Mouse (Mus musculus) limb, embryonic 12.5 days (tissue): ENCODE data around the gene Fmc1. TPM values are rescaled to one million over a fixed set of nuclear protein-coding genes. Genes with fewer than 3 reads are reported as not detected.
A peak's percentile ranks its signal among the peaks of the same experiment; 100 is the strongest.
"Not testable (repeated sequence)": the region's sequence is repeated elsewhere in the genome, so short reads cannot be mapped to it uniquely, and the experiment has no call there.

Source experiments
- ATAC-seq: fragments of 200-750 bp; cut with Nextera tagmentation; 2 replicates; pipeline ENCODE4 v1.8.0; 2017; ENCODE audit warnings: low read depth, moderate TSS enrichment; ENCODE audit not compliant: insufficient number of reproducible peaks, insufficient read depth, low FRiP score, low TSS enrichment
- H3K27ac ChIP-seq: fragments of 300-500 bp; sonication (generic); 2 replicates; pipeline ENCODE4 v1.5.1; 2016; ENCODE audit warnings: mild to moderate bottlenecking, moderate library complexity
- H3K27me3 ChIP-seq: fragments of 300-500 bp; sonication (generic); 2 replicates; pipeline ENCODE4 v1.6.1; 2016; ENCODE audit warnings: mild to moderate bottlenecking, moderate library complexity
- H3K36me3 ChIP-seq: fragments of 300-500 bp; sonication (generic); 2 replicates; pipeline ENCODE4 v1.6.1; 2016; ENCODE audit warnings: mild to moderate bottlenecking, moderate library complexity
- H3K4me1 ChIP-seq: fragments of 300-500 bp; sonication (generic); replicated peaks from 2 replicates; pipeline ENCODE4 v1.6.1; 2016
- H3K4me2 ChIP-seq: fragments of 300-500 bp; sonication (generic); 2 replicates; pipeline ENCODE4 v1.6.1; 2016; ENCODE audit warnings: mild to moderate bottlenecking, moderate library complexity
- H3K4me3 ChIP-seq: fragments of 300-500 bp; sonication (generic); replicated peaks from 2 replicates; pipeline ENCODE4 v1.5.1; 2016; ENCODE audit warnings: mild to moderate bottlenecking
- H3K9ac ChIP-seq: fragments of 300-500 bp; sonication (generic); replicated peaks from 2 replicates; pipeline ENCODE4 v1.6.1; 2016; ENCODE audit warnings: mild to moderate bottlenecking, moderate library complexity
- H3K9me3 ChIP-seq: fragments of 300-500 bp; sonication (generic); 2 replicates; pipeline ENCODE4 v1.6.1; 2016; ENCODE audit warnings: mild to moderate bottlenecking, moderate library complexity
- WGBS: fragments of 180-500 bp; shearing (Covaris S2); methylation state at CpG from one replicate; pipeline ENCODE4 v1.1.7; 2016; 5-methylcytosine and 5-hydroxymethylcytosine counted together
- polyA plus RNA-seq: library from polyadenylated mRNA; unstranded; fragments of >200 nt; fragmentation: Nextera tagmentation; extraction: Ambion mirVana; gene quantifications from 2 replicates; pipeline ENCODE4 v1.2.1, GENCODE M21; 2016

Fmc1 gene
- polyA plus RNA-seq, 1 experiment from 2014 or later = 103 TPM

GRCm38 (mm10) chr6:38535366-38535690 lies 2.0 kb downstream of the Fmc1 start:
- Histone ChIP-seq H3K36me3 (peaks cover 7% of the 10 kb centered on the region), H3K9ac (peak overlapping the region; percentile 81), H3K4me1 (peaks cover 5% of the 10 kb centered on the region; the same call in 1 of the 2 replicates), H3K9me3 (no peaks in the 10 kb centered on the region), H3K27ac (peak overlapping the region; percentile 96), H3K4me2 (peak overlapping the region; percentile 70), H3K27me3 (no peaks in the 10 kb centered on the region), H3K4me3 (peak overlapping the region; percentile 78)
- ATAC-seq = no peak
- WGBS = 3% methylated on average over 9 of the region's 9 CpGs

GRCm38 (mm10) chr6:38535788-38536187 lies 2.5 kb downstream of the Fmc1 start:
- 88% methylated on average over 1 of the region's 1 CpGs for WGBS

GRCm38 (mm10) chr6:38544141-38544540 lies 10.8 kb downstream of the Fmc1 start:
- H3K9me3 ChIP-seq, H3K9ac ChIP-seq, H3K27me3 ChIP-seq, H3K4me2 ChIP-seq, ATAC-seq, H3K4me1 ChIP-seq, H3K27ac ChIP-seq, H3K4me3 ChIP-seq: not testable (repeated sequence)
- peaks cover 14% of the 10 kb centered on the region for H3K36me3 ChIP-seq
- WGBS = 92% methylated on average over 5 of the region's 5 CpGs

More at GRCm38 (mm10) chr6:38535788-38536187, 2.5 kb downstream of the Fmc1 start:
- H3K9me3 ChIP-seq = no peaks in the 10 kb centered on the region
- H3K4me2 ChIP-seq = peak overlapping the region; percentile 70
- ATAC-seq = no peak
- H3K27me3 ChIP-seq = no peaks in the 10 kb centered on the region
- H3K27ac ChIP-seq = no peak overlapping the region
- H3K9ac ChIP-seq = no peak overlapping the region
- H3K36me3 ChIP-seq = peaks cover 11% of the 10 kb centered on the region
- peak overlapping the region; percentile 78 for H3K4me3 ChIP-seq
- H3K4me1 ChIP-seq = peaks cover 5% of the 10 kb centered on the region; the same call in 1 of the 2 replicates

- not testable (repeated sequence) for H3K9me3 ChIP-seq, H3K4me1 ChIP-seq, H3K36me3 ChIP-seq, H3K4me3 ChIP-seq, H3K27ac ChIP-seq, H3K4me2 ChIP-seq, H3K9ac ChIP-seq, ATAC-seq, H3K27me3 ChIP-seq
- WGBS = 84% methylated on average over 2 of the region's 2 CpGs
These were observed 13.7 kb downstream of the Fmc1 start for GRCm38 (mm10) chr6:38547005-38547404.

GRCm38 (mm10) chr6:38547707-38548106 lies 14.4 kb downstream of the Fmc1 start:
- no peaks in the 10 kb centered on the region for H3K36me3 ChIP-seq
- no peaks in the 10 kb centered on the region for H3K9me3 ChIP-seq
- H3K4me2 ChIP-seq = no peak overlapping the region
- H3K4me3 ChIP-seq = no peak overlapping the region
- H3K27me3 ChIP-seq = no peaks in the 10 kb centered on the region
- H3K27ac ChIP-seq = no peak overlapping the region
- WGBS = 89% methylated on average over 1 of the region's 1 CpGs
- no peak overlapping the region for H3K9ac ChIP-seq
- no peaks in the 10 kb centered on the region for H3K4me1 ChIP-seq
- ATAC-seq = no peak

GRCm38 (mm10) chr6:38548595-38548994 lies 15.3 kb downstream of the Fmc1 start:
- H3K4me2 ChIP-seq, H3K9ac ChIP-seq, H3K4me1 ChIP-seq, H3K4me3 ChIP-seq, H3K36me3 ChIP-seq, H3K27ac ChIP-seq, H3K9me3 ChIP-seq, H3K27me3 ChIP-seq, ATAC-seq: not testable (repeated sequence)
- 93% methylated on average over 7 of the region's 7 CpGs for WGBS

GRCm38 (mm10) chr6:38549840-38550239 lies 16.5 kb downstream of the Fmc1 start:
- not testable (repeated sequence) for H3K9me3 ChIP-seq, ATAC-seq, H3K27me3 ChIP-seq, H3K36me3 ChIP-seq, H3K4me1 ChIP-seq
- Histone ChIP-seq H3K27ac (peak overlapping the region; percentile 99; the same call in 1 of the 2 replicates), H3K9ac (peak overlapping the region; percentile 84; the same call in 1 of the 2 replicates), H3K4me3 (peak overlapping the region; percentile 77; the same call in 1 of the 2 replicates), H3K4me2 (peak overlapping the region; percentile 66)
- 86% methylated on average over 6 of the region's 6 CpGs for WGBS

- 10% methylated on average over 28 of the region's 28 CpGs for WGBS
- Histone ChIP-seq H3K36me3 (peaks cover 8% of the 10 kb centered on the region), H3K27me3 (no peaks in the 10 kb centered on the region), H3K9me3 (no peaks in the 10 kb centered on the region), H3K4me1 (peaks cover 6% of the 10 kb centered on the region), H3K4me3 (peak overlapping the region; percentile 77), H3K4me2 (peak overlapping the region; percentile 66), H3K9ac (peak overlapping the region; percentile 84), H3K27ac (peak overlapping the region; percentile 99)
- ATAC-seq = 0 out of 2 replicates have a peak, but pooled peaks have one; percentile 7
These were observed 17.2 kb downstream of the Fmc1 start for GRCm38 (mm10) chr6:38550250-38551061.

GRCm38 (mm10) chr6:38551062-38551988 lies 18.0 kb downstream of the Fmc1 start, which contains the start of gene Luc7l2:
TSS of gene Luc7l2 (plus strand) at chr6:38551334.
- H3K4me1 ChIP-seq = peaks cover 8% of the 10 kb centered on the region
- peak within 1 kb of the TSS; percentile 99 for H3K27ac ChIP-seq
- H3K36me3 ChIP-seq = peaks cover 16% of the 10 kb centered on the region
- peak within 1 kb of the TSS; percentile 66 for H3K4me2 ChIP-seq
- H3K27me3 ChIP-seq = no peaks in the 10 kb centered on the region
- H3K4me3 ChIP-seq = peak within 1 kb of the TSS; percentile 77
- WGBS = 0% methylated on average over 89 of the region's 98 CpGs
- peak; percentile 84 for ATAC-seq
- peak within 1 kb of the TSS; percentile 93 for H3K9ac ChIP-seq
- no peaks in the 10 kb centered on the region for H3K9me3 ChIP-seq

GRCm38 (mm10) chr6:38551989-38552635 lies 18.8 kb downstream of the Fmc1 start:
- H3K9ac ChIP-seq = peak overlapping the region; percentile 93
- H3K9me3 ChIP-seq = no peaks in the 10 kb centered on the region
- peak overlapping the region; percentile 77 for H3K4me3 ChIP-seq
- peak overlapping the region; percentile 53 for H3K4me2 ChIP-seq
- H3K4me1 ChIP-seq = peaks cover 9% of the 10 kb centered on the region
- ATAC-seq = peak; percentile 94
- H3K27ac ChIP-seq = peak overlapping the region; percentile 99
- under 1% methylated on average over 32 of the region's 32 CpGs for WGBS
- peaks cover 16% of the 10 kb centered on the region for H3K36me3 ChIP-seq
- no peaks in the 10 kb centered on the region for H3K27me3 ChIP-seq
